Mouse (Mus musculus) midbrain, postnatal 0 days (tissue): ENCODE results near the gene Srgap3. TPM values are rescaled to one million over a fixed set of nuclear protein-coding genes. Genes with fewer than 3 reads are reported as not detected.
A peak's percentile ranks its signal among the peaks of the same experiment; 100 is the strongest.

Source experiments
- ATAC-seq: fragments of 200-750 bp; cut with Nextera tagmentation; 2 replicates; pipeline ENCODE4 v1.8.0; 2017; ENCODE audit warnings: moderate number of reproducible peaks, mild to moderate bottlenecking, moderate TSS enrichment, moderate library complexity; ENCODE audit not compliant: low FRiP score
- DNase-seq: peaks from one replicate; pipeline ENCODE4 v3.0.0-alpha.2; 2015; ENCODE audit warnings: low spot score
- H3K27ac ChIP-seq: fragments of 300-500 bp; sonication (generic); 2 replicates; pipeline ENCODE4 v1.5.1; 2014; ENCODE audit warnings: low read depth, mild to moderate bottlenecking, low read length, mixed read lengths
- H3K27me3 ChIP-seq: fragments of 300-500 bp; sonication (generic); 2 replicates; pipeline ENCODE4 v1.6.1; 2014; ENCODE audit warnings: low read length, control low read depth, mixed read lengths; ENCODE audit not compliant: insufficient read depth
- H3K36me3 ChIP-seq: fragments of 300-500 bp; sonication (generic); 2 replicates; pipeline ENCODE4 v1.6.1; 2014; ENCODE audit warnings: low read length, control low read depth, mixed read lengths; ENCODE audit not compliant: insufficient read depth
- H3K4me1 ChIP-seq: fragments of 300-500 bp; sonication (generic); 2 replicates; pipeline ENCODE4 v1.6.1; 2014; ENCODE audit warnings: mild to moderate bottlenecking, control low read depth, antibody characterized with exemption, low read length, mixed read lengths; ENCODE audit not compliant: insufficient read depth
- H3K4me2 ChIP-seq: fragments of 300-500 bp; sonication (generic); 2 replicates; pipeline ENCODE4 v1.6.1; 2014; ENCODE audit warnings: low read depth, mild to moderate bottlenecking, low read length, mixed read lengths; ENCODE audit not compliant: poor library complexity, severe bottlenecking
- H3K4me3 ChIP-seq: fragments of 300-500 bp; sonication (generic); 2 replicates; pipeline ENCODE4 v1.5.1; 2014; ENCODE audit warnings: low read depth, mild to moderate bottlenecking, low read length, moderate library complexity
- H3K9ac ChIP-seq: fragments of 300-500 bp; sonication (generic); replicated peaks from 2 replicates; pipeline ENCODE4 v1.6.1; 2014; ENCODE audit warnings: mild to moderate bottlenecking, low read length, moderate library complexity, mixed read lengths; ENCODE audit not compliant: poor library complexity, severe bottlenecking
- H3K9me3 ChIP-seq: fragments of 300-500 bp; sonication (generic); 2 replicates; pipeline ENCODE4 v1.6.1; 2016; ENCODE audit warnings: low read length, control low read depth
- CTCF ChIP-seq: IDR thresholded peaks from 2 replicates; pipeline ENCODE4 v1.5.1; 2016; ENCODE audit warnings: antibody characterized with exemption, mild to moderate bottlenecking
- WGBS: fragments of 180-500 bp; shearing (Covaris S2); extraction: QIAGEN DNeasy Blood & Tissue Kit; methylation state at CpG from one replicate; pipeline ENCODE4 v1.1.7; 2014; 5-methylcytosine and 5-hydroxymethylcytosine counted together
- polyA plus RNA-seq: library from polyadenylated mRNA; unstranded; fragments of >200 nt; fragmentation: Nextera tagmentation; extraction: Ambion mirVana; gene quantifications from 2 replicates; pipeline ENCODE4 v1.2.1, GENCODE M21; 2015
- total RNA-seq: library from RNA; depleted of rRNA; stranded (reverse); fragments of >200 nt; gene quantifications from 2 replicates; pipeline ENCODE4 v1.2.3, GENCODE M21; 2014

The Srgap3 gene
- total and polyA plus RNA-seq, 2 experiments from 2014 or later: 29.8 to 58.6 TPM

- DNase-seq (peak; percentile 69), ATAC-seq (peak; percentile 35; the same call in 1 of the 2 replicates)
- peak overlapping the region; percentile 85 for H3K4me3 ChIP-seq
- no peaks in the 10 kb centered on the region for H3K36me3 ChIP-seq
- TF ChIP-seq CTCF: no peak; the same call in 1 of the 2 replicates
- H3K27ac ChIP-seq: peak overlapping the region; percentile 96
- H3K4me2 ChIP-seq: peak overlapping the region; percentile 74
- no peaks in the 10 kb centered on the region for H3K27me3 ChIP-seq
- H3K9ac ChIP-seq: peak overlapping the region; percentile 80
- WGBS: 1% methylated on average over 12 of the region's 12 CpGs
- peaks cover 15% of the 10 kb centered on the region for H3K4me1 ChIP-seq
- H3K9me3 ChIP-seq: no peaks in the 10 kb centered on the region
Observed at GRCm38 (mm10) chr6:112946021-112946811, 850 bp downstream of the Srgap3 start.

- DNase-seq (no peak), ATAC-seq (no peak)
- Histone ChIP-seq H3K4me3 (peak overlapping the region; percentile 85), H3K4me1 (peaks cover 15% of the 10 kb centered on the region), H3K27me3 (no peaks in the 10 kb centered on the region), H3K27ac (peak overlapping the region; percentile 96), H3K9ac (peak overlapping the region; percentile 80), H3K4me2 (peak overlapping the region; percentile 74), H3K36me3 (no peaks in the 10 kb centered on the region), H3K9me3 (no peaks in the 10 kb centered on the region)
- 8% methylated on average over 14 of the region's 14 CpGs for WGBS
- TF ChIP-seq CTCF: no peak
Observed at GRCm38 (mm10) chr6:112945181-112945751, 1.8 kb downstream of the Srgap3 start.

GRCm38 (mm10) chr6:112943596-112944245 lies 3.3 kb downstream of the Srgap3 start:
- H3K4me3 ChIP-seq: peak overlapping the region; percentile 85
- H3K9me3 ChIP-seq: no peaks in the 10 kb centered on the region
- no peak for DNase-seq
- H3K36me3 ChIP-seq: no peaks in the 10 kb centered on the region
- no peak for TF ChIP-seq CTCF
- H3K4me1 ChIP-seq: peaks cover 21% of the 10 kb centered on the region
- ATAC-seq: no peak
- 35% methylated on average over 9 of the region's 9 CpGs for WGBS
- peak overlapping the region; percentile 48; the same call in 1 of the 2 replicates for H3K9ac ChIP-seq
- peak overlapping the region; percentile 74 for H3K4me2 ChIP-seq
- H3K27me3 ChIP-seq: no peaks in the 10 kb centered on the region
- peak overlapping the region; percentile 51; the same call in 1 of the 2 replicates for H3K27ac ChIP-seq

GRCm38 (mm10) chr6:112939281-112939680 lies 7.8 kb downstream of the Srgap3 start:
- Histone ChIP-seq H3K9ac (no peak overlapping the region), H3K4me3 (no peak overlapping the region), H3K27ac (no peak overlapping the region; the same call in 1 of the 2 replicates), H3K27me3 (no peaks in the 10 kb centered on the region), H3K4me2 (no peak overlapping the region), H3K4me1 (peaks cover 17% of the 10 kb centered on the region), H3K9me3 (no peaks in the 10 kb centered on the region), H3K36me3 (no peaks in the 10 kb centered on the region)
- TF ChIP-seq CTCF: no peak
- ATAC-seq: no peak
- DNase-seq: no peak
- 70% methylated on average over 9 of the region's 9 CpGs for WGBS

- no peaks in the 10 kb centered on the region for H3K9me3 ChIP-seq
- peaks cover 11% of the 10 kb centered on the region for H3K4me1 ChIP-seq
- no peak overlapping the region for H3K9ac ChIP-seq
- no peaks in the 10 kb centered on the region for H3K36me3 ChIP-seq
- no peak overlapping the region for H3K4me2 ChIP-seq
- no peak for TF ChIP-seq CTCF
- no peak overlapping the region for H3K4me3 ChIP-seq
- WGBS: 81% methylated on average over 2 of the region's 2 CpGs
- H3K27ac ChIP-seq: no peak overlapping the region
- no peak for ATAC-seq
- H3K27me3 ChIP-seq: no peaks in the 10 kb centered on the region
- DNase-seq: no peak
Observed at GRCm38 (mm10) chr6:112937791-112938190, 9.3 kb downstream of the Srgap3 start.
